Mouse (Mus musculus): ENCODE measurements at regions not wholly inside any gene's neighbourhood (a gene's known extent, or its start where the extent isn't known, plus 50 kb on each side); places are given as distances from the start of the nearest gene placed in this dataset.

DNA sequence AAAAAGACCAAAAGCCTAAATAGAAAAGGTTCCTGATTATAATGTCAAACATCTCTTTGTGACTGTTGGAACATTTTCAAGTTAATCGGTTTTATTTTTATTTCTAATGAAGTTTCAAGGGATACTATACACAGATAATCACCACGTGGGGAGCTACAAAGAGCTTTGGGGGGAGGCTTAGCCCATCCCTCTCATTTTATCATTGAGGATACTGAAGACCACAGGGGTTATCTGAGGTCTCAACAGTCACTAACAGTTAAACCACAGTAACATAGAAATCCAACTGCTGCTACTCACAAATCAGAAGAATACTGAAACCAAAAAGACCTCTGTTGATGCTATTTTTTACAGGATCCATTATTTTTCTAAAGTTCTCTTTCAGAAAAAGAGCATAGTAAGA, 364.9 kb upstream of the Dpp10 start:
- no peak for TF ChIP-seq POLR2A (IDR thresholded peaks at IDR 0.05; ENCODE audit: extremely low read depth, insufficient read depth, low read length)
- no peak for TF ChIP-seq CTCF (IDR thresholded peaks at IDR 0.05; ENCODE audit: low read depth, low read length)

All from liver, adult 2 months (tissue).